Mouse (Mus musculus): Measurements from ENCODE around the gene Cacna1e. TPM values are rescaled to one million over a fixed set of nuclear protein-coding genes. Genes with fewer than 3 reads are reported as not detected.

Cacna1e gene
- polyA plus RNA-seq, 1 experiment, result 0.11 TPM

DNA sequence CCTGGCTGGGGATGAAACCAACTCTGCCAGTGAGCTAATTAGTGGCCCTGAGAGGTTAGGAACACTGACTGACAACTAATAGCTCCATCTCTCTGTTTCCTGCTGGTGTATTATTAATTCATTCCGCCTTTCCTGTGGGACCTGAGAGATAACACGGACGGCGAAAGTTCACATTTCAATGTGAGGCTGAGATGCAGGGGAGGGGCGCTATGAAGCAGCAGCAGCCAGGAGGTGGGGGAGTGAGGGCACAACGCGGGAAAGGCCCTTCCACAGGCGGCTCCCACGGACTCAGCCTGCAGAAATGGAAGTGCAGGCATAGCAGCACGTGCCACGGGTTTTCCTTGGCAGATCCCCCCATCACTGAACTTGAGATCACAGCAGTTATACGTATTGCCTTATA is 99.4 kb downstream of the Cacna1e start:
- no peak for DNase-seq (ENCODE audit: low spot score)

- DNase-seq (ENCODE audit: low spot score), result no peak
Observed at GRCm38 (mm10) chr1:154783521-154783920, 100.8 kb downstream of the Cacna1e start.

- no peak for DNase-seq (ENCODE audit: low spot score)
Observed at GRCm38 (mm10) chr1:154779908-154780514, 104.3 kb downstream of the Cacna1e start.

DNA sequence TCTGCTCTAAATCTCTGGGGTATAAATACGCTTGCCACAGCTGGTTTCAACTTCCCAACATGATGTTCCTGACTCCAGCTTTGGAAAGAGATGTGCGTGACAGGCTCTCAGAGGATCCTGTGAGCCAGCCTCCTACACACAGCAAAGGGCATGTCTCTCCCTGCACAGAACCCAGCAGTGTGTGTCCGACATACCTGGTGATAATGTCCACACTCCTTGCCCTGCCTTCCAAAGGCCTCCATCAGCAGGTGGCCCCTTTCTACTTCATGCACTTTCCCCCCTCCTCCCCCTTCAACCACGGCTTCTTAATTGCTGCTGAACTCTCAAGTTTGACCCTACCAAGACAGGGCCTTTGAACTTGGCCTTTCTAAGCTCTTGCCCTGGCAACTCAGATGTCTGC is 108.0 kb downstream of the Cacna1e start:
- DNase-seq (ENCODE audit: low spot score), result no peak

DNA sequence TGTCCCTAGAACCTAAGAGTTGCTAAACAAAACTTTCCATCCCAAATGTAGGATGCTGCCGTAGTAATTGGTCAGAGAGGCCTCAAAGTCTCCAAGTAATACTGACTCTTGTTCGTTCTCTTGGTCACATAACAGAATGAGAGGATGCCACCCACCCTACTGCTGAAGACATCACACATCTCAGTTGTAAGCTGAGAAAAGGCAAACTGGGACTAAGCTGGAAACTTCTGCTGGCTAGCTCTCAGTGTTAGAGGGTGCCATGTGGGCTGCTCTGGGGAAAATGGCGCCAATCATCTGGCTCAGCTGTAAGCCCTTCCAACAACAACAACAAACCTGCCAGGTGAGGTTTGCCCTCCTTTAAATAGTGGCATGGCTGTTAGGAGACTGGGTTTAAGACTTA is 109.8 kb downstream of the Cacna1e start:
- no peak for DNase-seq (ENCODE audit: low spot score)

DNA sequence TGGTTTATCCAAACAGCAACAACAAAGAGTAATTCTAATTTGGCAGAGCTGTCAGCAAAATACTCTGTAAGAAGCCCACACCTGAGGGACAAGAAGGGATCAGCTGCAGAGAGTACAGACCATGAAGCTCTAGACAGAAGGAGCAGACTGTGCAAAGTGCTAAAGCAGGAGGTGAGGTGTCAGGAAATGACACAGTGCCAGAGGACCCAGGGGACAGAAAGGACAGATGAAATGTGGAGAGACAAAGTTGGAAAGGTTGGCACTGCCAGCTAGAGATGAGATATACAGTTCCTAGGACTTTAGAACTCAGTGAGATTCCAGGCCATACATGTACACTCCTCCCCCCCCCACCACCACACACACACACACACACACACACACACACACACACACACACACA is 113.2 kb downstream of the Cacna1e start:
- DNase-seq (ENCODE audit: low spot score), result no peak

GRCm38 (mm10) chr1:154770542-154770941 is 113.8 kb downstream of the Cacna1e start:
- DNase-seq (ENCODE audit: low spot score), result no peak

DNA sequence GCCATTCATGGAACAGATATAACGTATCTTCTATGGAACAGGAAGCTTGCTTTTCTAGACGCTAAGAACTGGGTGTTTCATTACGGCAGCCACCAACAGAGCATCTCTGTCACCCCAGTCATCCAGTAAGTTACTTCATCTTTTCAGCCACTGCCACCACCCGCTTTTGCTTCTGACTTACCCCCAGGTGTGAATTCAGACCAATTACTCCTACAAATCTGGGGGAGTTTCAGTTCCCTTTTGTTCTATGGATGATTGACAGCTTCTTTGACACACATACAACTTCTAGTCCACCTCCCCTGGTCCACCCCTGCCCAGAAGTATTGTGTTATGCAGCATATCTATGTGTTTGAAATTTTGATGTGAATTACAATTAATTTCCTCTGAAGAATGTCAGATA is 121.2 kb downstream of the Cacna1e start:
- DNase-seq (ENCODE audit: low spot score), result no peak

GRCm38 (mm10) chr1:154752081-154752480 is 132.2 kb downstream of the Cacna1e start:
- DNase-seq (ENCODE audit: low spot score), result no peak

GRCm38 (mm10) chr1:154748531-154748930 is 135.8 kb downstream of the Cacna1e start:
- no peak for DNase-seq (ENCODE audit: low spot score)

GRCm38 (mm10) chr1:154745241-154745640 is 139.1 kb downstream of the Cacna1e start:
- DNase-seq (ENCODE audit: low spot score), result no peak

GRCm38 (mm10) chr1:154730411-154730961 is 153.8 kb downstream of the Cacna1e start:
- DNase-seq (ENCODE audit: low spot score), result no peak

DNA sequence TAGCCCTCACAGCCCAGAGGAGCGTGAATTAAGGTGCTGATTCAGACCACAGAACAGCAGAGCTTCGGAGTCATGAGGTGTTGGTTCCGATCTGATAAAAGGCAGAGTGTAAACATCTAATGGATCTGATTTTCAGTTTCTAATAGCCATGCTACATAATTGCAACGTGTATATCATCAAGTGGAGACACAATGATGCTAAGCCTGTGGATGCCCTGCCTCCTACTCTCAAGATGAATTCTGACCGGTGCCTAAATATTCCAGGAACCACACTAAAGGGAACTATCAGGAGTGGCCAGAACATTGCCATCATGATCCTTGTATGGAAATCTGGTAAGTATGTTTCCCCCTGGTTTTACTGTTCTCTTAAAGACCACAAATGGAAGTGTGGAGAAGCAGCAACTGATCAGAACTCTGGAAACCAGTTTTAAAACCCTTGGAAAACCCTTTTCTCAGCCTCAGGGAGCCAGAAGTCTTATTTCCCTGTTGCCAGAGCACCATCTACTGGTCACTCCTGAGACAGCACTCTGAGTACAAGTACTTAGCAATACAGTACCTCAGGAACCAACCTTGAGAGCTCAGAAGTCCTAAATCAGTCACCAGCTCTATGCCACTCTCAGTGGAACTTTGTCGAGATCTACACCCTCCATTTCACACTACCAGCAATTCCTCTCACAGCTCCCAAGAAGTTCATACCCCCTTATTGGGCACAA is 154.9 kb downstream of the Cacna1e start:
- no peak for DNase-seq (ENCODE audit: low spot score)

GRCm38 (mm10) chr1:154728682-154729081 is 155.6 kb downstream of the Cacna1e start:
- DNase-seq (ENCODE audit: low spot score), result no peak

DNA sequence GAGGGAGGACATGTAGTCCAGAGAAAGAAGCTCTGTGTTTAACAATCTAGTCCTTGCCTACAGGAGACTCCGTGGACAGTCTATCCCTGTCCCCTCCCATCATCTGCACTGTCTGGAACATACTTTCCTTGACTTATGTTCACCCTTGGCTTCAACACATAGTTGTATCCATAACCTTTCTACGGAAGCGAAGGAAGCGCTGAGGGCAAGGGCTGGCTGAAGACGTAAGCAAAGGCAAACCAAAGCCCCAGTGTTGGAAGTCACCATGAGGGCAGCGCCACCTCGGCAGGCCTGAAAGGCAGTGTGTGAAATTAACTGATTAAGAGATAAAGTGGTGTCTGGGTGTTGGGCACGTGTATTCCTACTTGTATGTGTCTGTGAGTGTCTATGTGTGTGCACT is 156.6 kb downstream of the Cacna1e start:
- no peak for DNase-seq (ENCODE audit: low spot score)

GRCm38 (mm10) chr1:154726361-154727161 is 157.7 kb downstream of the Cacna1e start:
- no peak for DNase-seq (ENCODE audit: low spot score)

DNA sequence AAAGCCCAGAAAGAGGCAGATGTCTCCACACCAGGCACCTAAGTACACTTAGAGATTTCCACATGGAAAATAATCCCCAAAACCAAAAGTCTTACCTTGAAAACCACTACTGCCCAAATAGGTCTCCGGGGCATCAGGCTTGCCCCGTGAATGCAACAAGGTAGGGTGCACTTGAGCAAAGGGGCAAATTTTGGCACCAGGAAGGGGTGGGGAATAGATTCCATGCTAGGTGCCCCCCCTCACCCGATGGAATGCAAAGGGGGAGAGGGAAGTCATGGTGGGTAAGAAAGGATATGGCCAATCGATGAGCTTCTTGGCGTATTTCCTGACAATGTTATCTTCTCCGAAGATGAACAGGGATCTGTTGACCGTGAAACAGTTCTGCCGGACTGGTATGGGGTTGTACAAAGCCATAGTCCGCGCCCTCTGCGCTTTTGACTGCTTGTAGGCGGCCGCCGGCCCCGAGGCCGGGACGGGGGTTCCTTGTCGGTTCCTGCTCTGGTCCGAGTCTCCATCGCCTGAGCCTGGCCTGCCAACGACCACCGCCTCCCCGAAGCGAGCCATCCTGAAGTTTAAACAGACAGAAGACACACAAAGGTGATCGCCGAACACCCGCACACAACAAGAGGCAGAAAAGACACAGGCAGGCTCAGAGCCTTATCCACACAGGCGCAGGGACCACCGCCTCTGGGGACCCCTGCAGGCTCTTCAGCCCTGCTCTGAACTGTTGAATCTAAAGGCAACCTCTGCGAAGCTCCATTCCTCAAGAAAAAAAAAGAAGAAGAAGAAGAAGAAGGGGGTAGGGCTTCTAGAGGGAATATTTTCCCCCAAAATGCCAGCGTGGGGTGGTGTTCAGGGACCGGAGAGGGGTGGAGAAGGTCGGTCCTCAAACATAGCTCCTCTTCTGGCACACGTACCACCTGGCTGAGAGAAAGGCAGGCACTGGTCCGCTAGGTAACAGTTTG is 158.7 kb downstream of the Cacna1e start:
- DNase-seq (ENCODE audit: low spot score), result no peak

DNA sequence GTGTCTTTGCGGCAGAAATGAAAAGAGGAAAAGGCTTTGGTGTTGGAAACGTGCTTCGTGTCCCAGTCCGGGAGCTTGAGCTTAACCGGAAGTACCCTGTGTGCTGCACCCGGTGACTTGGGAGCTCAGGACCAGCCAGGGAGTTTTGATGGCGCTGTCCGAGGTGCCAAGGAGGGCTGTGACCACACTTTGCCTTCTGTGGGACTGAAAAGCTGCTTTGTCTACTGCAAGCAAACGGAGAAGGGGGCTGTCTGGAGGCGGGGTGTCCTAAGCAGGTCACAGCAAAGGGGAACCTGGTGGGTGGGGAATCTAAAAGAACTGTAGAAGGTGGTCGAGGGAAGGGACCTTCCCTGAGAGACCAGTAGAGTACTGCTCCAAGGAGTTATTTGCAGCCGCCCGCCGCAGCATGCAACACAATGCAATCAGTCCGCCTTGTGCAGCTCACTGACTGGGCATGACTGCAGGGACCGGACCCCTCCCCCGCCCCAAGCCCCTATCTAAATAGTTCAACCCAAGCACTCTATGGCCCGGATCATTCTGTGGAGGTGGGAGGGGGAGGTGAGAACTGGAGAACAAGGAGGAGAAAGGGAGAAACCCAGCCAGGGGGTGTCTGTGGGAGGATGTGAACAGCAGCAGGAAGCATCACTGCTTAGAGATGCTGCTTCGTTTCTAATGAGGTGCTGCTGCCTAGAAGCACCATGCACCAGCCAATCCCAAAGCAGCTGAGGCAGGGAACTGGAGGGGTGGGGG is 160.6 kb downstream of the Cacna1e start:
- no peak for DNase-seq (ENCODE audit: low spot score)

GRCm38 (mm10) chr1:154723078-154723477 is 161.2 kb downstream of the Cacna1e start:
- no peak for DNase-seq (ENCODE audit: low spot score)

DNA sequence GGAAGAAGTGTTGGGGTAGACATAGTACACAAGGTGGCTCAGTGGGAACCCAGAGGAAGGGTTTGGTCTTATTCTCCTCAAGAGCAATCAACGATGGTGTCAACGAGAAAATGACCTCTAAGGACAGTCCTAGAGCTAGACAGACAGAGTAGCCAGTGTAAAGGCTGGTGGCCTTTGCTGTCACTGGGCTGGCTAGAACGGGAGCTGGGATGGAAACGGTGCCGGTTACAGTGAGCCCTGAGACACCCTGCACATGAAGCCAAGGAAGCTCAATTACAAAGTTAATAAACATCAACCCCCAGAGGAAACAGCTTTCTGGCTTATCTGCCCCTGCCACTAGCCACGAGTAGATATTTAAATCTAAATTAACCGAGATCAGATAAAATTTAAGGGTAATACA is 168.7 kb downstream of the Cacna1e start:
- no peak for DNase-seq (ENCODE audit: low spot score)

DNA sequence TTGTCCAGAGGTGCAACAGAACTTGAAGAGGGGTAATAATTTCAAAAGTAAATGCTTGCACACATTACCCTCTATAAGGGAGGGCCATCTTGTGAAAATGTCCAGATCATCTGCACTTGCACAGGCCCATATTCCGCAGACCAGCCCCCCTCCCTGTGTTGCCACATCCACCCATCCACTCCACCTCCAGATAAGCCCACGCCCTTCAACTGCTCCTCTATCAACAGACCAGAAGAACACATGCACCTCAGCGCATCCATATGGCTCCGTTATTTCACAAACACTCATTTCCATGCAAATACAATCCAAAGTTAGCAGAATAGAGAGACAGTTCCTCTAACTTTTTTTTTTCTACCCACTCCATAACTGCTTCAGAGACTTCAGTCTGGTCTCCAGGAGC is 171.6 kb downstream of the Cacna1e start:
- DNase-seq (ENCODE audit: low spot score), result no peak

All from urinary bladder, adult 2 months (tissue).